Mouse (Mus musculus): ENCODE data around the gene Pak3. TPM values are rescaled to one million over a fixed set of nuclear protein-coding genes. Genes with fewer than 3 reads are reported as not detected.
A peak's percentile ranks its signal among the peaks of the same experiment; 100 is the strongest.

Gene Pak3
- polyA plus RNA-seq, 1 experiment from 2014 or later = 133 TPM

GRCm38 (mm10) chrX:143668242-143668641, 149.9 kb downstream of the Pak3 start:
- Histone ChIP-seq H3K36me3 (ENCODE audit: control insufficient read depth, insufficient read depth, low read length) (no peaks in the 10 kb centered on the region), H3K9ac (ENCODE audit: low read length) (no peak overlapping the region), H3K27ac (ENCODE audit: low read depth, low read length) (no peak overlapping the region), H3K4me1 (replicated peaks; ENCODE audit: control insufficient read depth, insufficient read depth, low read length) (no peaks in the 10 kb centered on the region), H3K4me3 (ENCODE audit: low read depth, low read length) (no peak overlapping the region), H3K27me3 (ENCODE audit: control insufficient read depth, insufficient read depth, low read length) (no peaks in the 10 kb centered on the region), H3K9me3 (ENCODE audit: control insufficient read depth, low read length) (no peaks in the 10 kb centered on the region), H3K4me2 (ENCODE audit: low read depth, low read length, severe bottlenecking) (no peak overlapping the region)
- ATAC-seq (replicated peaks; ENCODE audit: low FRiP score) = no peak
- WGBS = 49% methylated on average over 3 of the region's 3 CpGs
- peak; percentile 64 for DNase-seq (ENCODE audit: low spot score)

- Histone ChIP-seq H3K9ac (ENCODE audit: low read length) (no peak overlapping the region), H3K36me3 (ENCODE audit: control insufficient read depth, insufficient read depth, low read length) (no peaks in the 10 kb centered on the region), H3K4me1 (replicated peaks; ENCODE audit: control insufficient read depth, insufficient read depth, low read length) (no peaks in the 10 kb centered on the region), H3K27me3 (ENCODE audit: control insufficient read depth, insufficient read depth, low read length) (no peaks in the 10 kb centered on the region), H3K4me3 (ENCODE audit: low read depth, low read length) (no peak overlapping the region), H3K27ac (ENCODE audit: low read depth, low read length) (no peak overlapping the region), H3K9me3 (ENCODE audit: control insufficient read depth, low read length) (no peaks in the 10 kb centered on the region), H3K4me2 (ENCODE audit: low read depth, low read length, severe bottlenecking) (no peak overlapping the region)
- 93% methylated on average over 2 of the region's 2 CpGs for WGBS
- DNase-seq (ENCODE audit: low spot score) = no peak
- no peak for ATAC-seq (replicated peaks; ENCODE audit: low FRiP score)
Measured at GRCm38 (mm10) chrX:143678566-143678965, 160.2 kb downstream of the Pak3 start.

DNA sequence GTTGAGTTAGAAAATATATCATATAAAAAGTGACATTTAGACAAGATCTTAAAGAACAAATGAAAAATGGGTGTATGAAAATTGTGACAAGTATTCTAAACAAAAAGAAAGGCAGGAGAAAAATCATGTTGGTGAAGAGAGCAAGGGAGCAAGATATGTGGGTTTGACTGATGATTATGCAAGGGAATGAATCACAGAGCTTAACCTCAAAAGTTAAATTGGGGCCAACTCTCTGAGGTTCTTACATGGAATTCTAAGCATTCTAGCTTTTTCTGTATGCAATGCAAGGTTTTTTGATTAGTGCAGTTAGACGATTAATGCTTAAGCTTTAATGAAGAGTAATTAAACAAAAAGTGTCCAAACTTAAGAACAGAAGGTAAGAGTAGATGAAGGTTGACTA, 203.9 kb downstream of the Pak3 start:
- H3K4me1 ChIP-seq (replicated peaks; ENCODE audit: control insufficient read depth, insufficient read depth, low read length) = no peaks in the 10 kb centered on the region
- no peaks in the 10 kb centered on the region for H3K27me3 ChIP-seq (ENCODE audit: control insufficient read depth, insufficient read depth, low read length)
- H3K36me3 ChIP-seq (ENCODE audit: control insufficient read depth, insufficient read depth, low read length) = no peaks in the 10 kb centered on the region
- whole genome bisulfite sequencing = 82% methylated on average over 1 of the region's 1 CpGs
- ATAC-seq (replicated peaks; ENCODE audit: low FRiP score) (no peak), DNase-seq (ENCODE audit: low spot score) (no peak)
- no peak overlapping the region for H3K4me2 ChIP-seq (ENCODE audit: low read depth, low read length, severe bottlenecking)
- H3K4me3 ChIP-seq (ENCODE audit: low read depth, low read length) = no peak overlapping the region
- H3K27ac ChIP-seq (ENCODE audit: low read depth, low read length) = no peak overlapping the region
- no peaks in the 10 kb centered on the region for H3K9me3 ChIP-seq (ENCODE audit: control insufficient read depth, low read length)
- H3K9ac ChIP-seq (ENCODE audit: low read length) = no peak overlapping the region

DNA sequence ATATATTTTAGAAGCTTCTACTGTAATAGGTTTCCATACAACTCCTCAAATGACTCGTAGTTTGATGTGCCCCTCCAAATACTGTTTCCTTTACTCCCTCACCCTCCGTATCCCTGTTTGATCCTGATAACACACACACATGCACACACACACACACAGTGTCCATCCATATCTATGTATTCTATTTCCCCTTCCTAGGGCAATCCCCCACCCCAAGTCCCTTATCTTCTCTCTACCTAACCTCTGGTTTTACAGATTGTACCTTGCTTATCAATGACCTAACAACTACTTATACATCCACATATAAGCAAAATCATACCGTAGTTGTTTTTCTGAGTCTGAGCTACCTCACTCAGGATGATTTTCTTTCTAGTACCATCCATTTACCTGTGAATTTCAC, 207.0 kb downstream of the Pak3 start:
- Histone ChIP-seq H3K27ac (ENCODE audit: low read depth, low read length) (no peak overlapping the region), H3K9me3 (ENCODE audit: control insufficient read depth, low read length) (no peaks in the 10 kb centered on the region)

DNA sequence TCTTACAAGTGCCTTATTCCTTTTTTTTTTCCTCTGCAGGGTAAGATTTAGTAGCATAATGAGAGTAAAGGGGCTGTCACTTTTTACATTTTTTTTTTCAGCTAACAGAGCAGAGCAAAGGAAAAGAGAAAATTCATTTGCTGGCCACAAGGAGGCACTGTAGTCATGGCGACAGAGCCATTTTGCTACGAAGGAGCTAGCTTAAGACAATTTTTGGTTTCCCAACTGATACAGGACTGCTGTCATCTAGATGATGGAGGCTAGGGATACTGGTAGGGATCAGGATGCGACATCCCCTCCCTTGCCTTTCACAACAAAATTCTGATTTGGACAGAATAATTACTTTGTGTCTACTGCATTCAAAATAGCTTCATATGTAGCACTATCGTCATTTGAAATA, 217.6 kb downstream of the Pak3 start:
- Histone ChIP-seq H3K4me3 (ENCODE audit: low read depth, low read length) (no peak overlapping the region), H3K9ac (ENCODE audit: low read length) (no peak overlapping the region), H3K27ac (ENCODE audit: low read depth, low read length) (no peak overlapping the region), H3K4me2 (ENCODE audit: low read depth, low read length, severe bottlenecking) (no peak overlapping the region), H3K27me3 (ENCODE audit: control insufficient read depth, insufficient read depth, low read length) (no peaks in the 10 kb centered on the region), H3K36me3 (ENCODE audit: control insufficient read depth, insufficient read depth, low read length) (no peaks in the 10 kb centered on the region), H3K4me1 (replicated peaks; ENCODE audit: control insufficient read depth, insufficient read depth, low read length) (no peaks in the 10 kb centered on the region), H3K9me3 (ENCODE audit: control insufficient read depth, low read length) (no peaks in the 10 kb centered on the region)
- ATAC-seq (replicated peaks; ENCODE audit: low FRiP score) = no peak
- DNase-seq (ENCODE audit: low spot score) = no peak
- WGBS = 36% methylated on average over 4 of the region's 4 CpGs

More for the DNA sequence above, 207.0 kb downstream of the Pak3 start:
- H3K27me3 ChIP-seq (ENCODE audit: control insufficient read depth, insufficient read depth, low read length) = no peaks in the 10 kb centered on the region
- H3K4me1 ChIP-seq (replicated peaks; ENCODE audit: control insufficient read depth, insufficient read depth, low read length) = no peaks in the 10 kb centered on the region
- ATAC-seq (replicated peaks; ENCODE audit: low FRiP score) (no peak), DNase-seq (ENCODE audit: low spot score) (no peak)
- no peak overlapping the region for H3K9ac ChIP-seq (ENCODE audit: low read length)
- no peak overlapping the region for H3K4me3 ChIP-seq (ENCODE audit: low read depth, low read length)
- H3K4me2 ChIP-seq (ENCODE audit: low read depth, low read length, severe bottlenecking) = no peak overlapping the region
- 89% methylated on average over 3 of the region's 3 CpGs for WGBS
- no peaks in the 10 kb centered on the region for H3K36me3 ChIP-seq (ENCODE audit: control insufficient read depth, insufficient read depth, low read length)

- Histone ChIP-seq H3K4me1 (replicated peaks; ENCODE audit: control insufficient read depth, insufficient read depth, low read length) (no peaks in the 10 kb centered on the region), H3K9me3 (ENCODE audit: control insufficient read depth, low read length) (no peaks in the 10 kb centered on the region), H3K27ac (ENCODE audit: low read depth, low read length) (no peak overlapping the region), H3K9ac (ENCODE audit: low read length) (no peak overlapping the region), H3K4me3 (ENCODE audit: low read depth, low read length) (no peak overlapping the region), H3K27me3 (ENCODE audit: control insufficient read depth, insufficient read depth, low read length) (no peaks in the 10 kb centered on the region), H3K36me3 (ENCODE audit: control insufficient read depth, insufficient read depth, low read length) (no peaks in the 10 kb centered on the region), H3K4me2 (ENCODE audit: low read depth, low read length, severe bottlenecking) (no peak overlapping the region)
- no peak for ATAC-seq (replicated peaks; ENCODE audit: low FRiP score)
- 35% methylated on average over 2 of the region's 2 CpGs for WGBS
- peak; percentile 51 for DNase-seq (ENCODE audit: low spot score)
Measured at GRCm38 (mm10) chrX:143739171-143739570, 220.8 kb downstream of the Pak3 start.

DNA sequence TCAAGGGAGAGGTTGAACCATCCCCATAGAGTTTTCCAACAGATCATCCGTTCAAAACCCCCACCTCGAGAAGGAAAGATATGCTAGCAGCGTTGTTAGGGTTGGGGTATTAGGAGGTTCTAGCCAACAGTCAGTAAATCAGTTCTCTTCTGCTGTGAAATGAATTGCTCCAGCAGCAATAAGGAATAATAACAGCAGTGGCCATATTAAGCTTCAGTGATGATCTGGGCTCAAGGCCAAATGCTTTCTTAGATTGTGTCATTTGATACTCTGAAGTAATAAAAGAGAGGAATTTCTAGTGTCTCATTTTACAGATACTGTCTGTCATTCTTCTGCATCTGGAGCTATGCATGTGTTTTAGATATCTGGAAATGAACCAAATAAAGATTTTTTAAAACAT, 244.2 kb downstream of the Pak3 start:
- no peaks in the 10 kb centered on the region for H3K4me1 ChIP-seq (replicated peaks; ENCODE audit: control insufficient read depth, insufficient read depth, low read length)
- 82% methylated on average over 3 of the region's 3 CpGs for WGBS
- H3K27ac ChIP-seq (ENCODE audit: low read depth, low read length) = no peak overlapping the region
- no peak overlapping the region for H3K4me3 ChIP-seq (ENCODE audit: low read depth, low read length)
- H3K9ac ChIP-seq (ENCODE audit: low read length) = no peak overlapping the region
- no peak for ATAC-seq (replicated peaks; ENCODE audit: low FRiP score)
- H3K4me2 ChIP-seq (ENCODE audit: low read depth, low read length, severe bottlenecking) = no peak overlapping the region
- no peaks in the 10 kb centered on the region for H3K36me3 ChIP-seq (ENCODE audit: control insufficient read depth, insufficient read depth, low read length)
- H3K27me3 ChIP-seq (ENCODE audit: control insufficient read depth, insufficient read depth, low read length) = no peaks in the 10 kb centered on the region; the same call in 1 of the 2 replicates
- no peak for DNase-seq (ENCODE audit: low spot score)
- no peaks in the 10 kb centered on the region for H3K9me3 ChIP-seq (ENCODE audit: control insufficient read depth, low read length)

- DNase-seq (ENCODE audit: low spot score) (no peak), ATAC-seq (replicated peaks; ENCODE audit: low FRiP score) (no peak)
- no peaks in the 10 kb centered on the region for H3K4me1 ChIP-seq (replicated peaks; ENCODE audit: control insufficient read depth, insufficient read depth, low read length)
- no peaks in the 10 kb centered on the region for H3K36me3 ChIP-seq (ENCODE audit: control insufficient read depth, insufficient read depth, low read length)
- H3K4me3 ChIP-seq (ENCODE audit: low read depth, low read length) = no peak overlapping the region
- H3K27me3 ChIP-seq (ENCODE audit: control insufficient read depth, insufficient read depth, low read length) = no peaks in the 10 kb centered on the region
- no peak overlapping the region for H3K9ac ChIP-seq (ENCODE audit: low read length)
- WGBS = 82% methylated on average over 1 of the region's 1 CpGs
- H3K9me3 ChIP-seq (ENCODE audit: control insufficient read depth, low read length) = no peaks in the 10 kb centered on the region
- H3K27ac ChIP-seq (ENCODE audit: low read depth, low read length) = no peak overlapping the region
- H3K4me2 ChIP-seq (ENCODE audit: low read depth, low read length, severe bottlenecking) = no peak overlapping the region
Measured at GRCm38 (mm10) chrX:143815948-143816347, 297.6 kb downstream of the Pak3 start.

GRCm38 (mm10) chrX:143818961-143819360, 300.6 kb downstream of the Pak3 start:
- no peak overlapping the region for H3K9ac ChIP-seq (ENCODE audit: low read length)
- H3K36me3 ChIP-seq (ENCODE audit: control insufficient read depth, insufficient read depth, low read length) = no peaks in the 10 kb centered on the region
- H3K27ac ChIP-seq (ENCODE audit: low read depth, low read length) = no peak overlapping the region
- H3K4me3 ChIP-seq (ENCODE audit: low read depth, low read length) = no peak overlapping the region
- no peaks in the 10 kb centered on the region for H3K27me3 ChIP-seq (ENCODE audit: control insufficient read depth, insufficient read depth, low read length)
- no peak for DNase-seq (ENCODE audit: low spot score)
- no peak for ATAC-seq (replicated peaks; ENCODE audit: low FRiP score)
- H3K9me3 ChIP-seq (ENCODE audit: control insufficient read depth, low read length) = no peaks in the 10 kb centered on the region
- no peaks in the 10 kb centered on the region for H3K4me1 ChIP-seq (replicated peaks; ENCODE audit: control insufficient read depth, insufficient read depth, low read length)
- H3K4me2 ChIP-seq (ENCODE audit: low read depth, low read length, severe bottlenecking) = no peak overlapping the region
- 92% methylated on average over 2 of the region's 2 CpGs for WGBS

Data from forebrain, embryonic 11.5 days (tissue).